Mouse (Mus musculus) adrenal gland, adult (tissue): Measurements from ENCODE around the gene Ttll10.

Experiments used
- DNase-seq, 2 experiments: peaks; one replicate each; pipeline ENCODE4 v3.0.0; 2022 to 2023; ENCODE audit warnings: low spot score in 1 of 2; ENCODE audit not compliant: inconsistent age in 2 of 2

Ttll10 gene

GRCm38 (mm10) chr4:156028580-156028979 lies 30.6 kb downstream of the Ttll10 start:
- no peak for DNase-seq

DNA sequence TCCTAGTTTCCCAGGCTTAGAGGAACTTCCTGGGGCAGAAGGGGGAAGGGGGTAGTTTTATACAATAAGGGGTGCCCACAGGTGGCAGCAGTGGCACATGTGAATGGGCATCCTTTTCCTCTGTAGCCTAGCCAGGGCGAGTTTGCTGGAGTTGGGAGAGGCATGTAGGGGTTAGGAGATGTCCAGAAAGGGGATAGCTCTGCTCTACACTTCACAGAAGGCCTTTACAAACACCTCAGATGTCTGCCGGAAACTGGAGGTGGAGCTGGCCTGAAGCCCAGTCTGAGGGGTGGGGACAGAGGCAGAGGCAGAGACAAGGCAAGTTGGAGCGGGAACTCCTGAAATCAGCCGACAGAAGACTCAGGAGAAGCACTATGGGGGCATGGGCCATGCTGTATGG lies 33.2 kb downstream of the Ttll10 start, which contains the start of gene Tnfrsf18:
Tnfrsf18 (plus strand) TSS at position 152 of the 400 bp plus-strand sequence.
- peak in 1 of 2 experiments; percentile 50 for DNase-seq

DNA sequence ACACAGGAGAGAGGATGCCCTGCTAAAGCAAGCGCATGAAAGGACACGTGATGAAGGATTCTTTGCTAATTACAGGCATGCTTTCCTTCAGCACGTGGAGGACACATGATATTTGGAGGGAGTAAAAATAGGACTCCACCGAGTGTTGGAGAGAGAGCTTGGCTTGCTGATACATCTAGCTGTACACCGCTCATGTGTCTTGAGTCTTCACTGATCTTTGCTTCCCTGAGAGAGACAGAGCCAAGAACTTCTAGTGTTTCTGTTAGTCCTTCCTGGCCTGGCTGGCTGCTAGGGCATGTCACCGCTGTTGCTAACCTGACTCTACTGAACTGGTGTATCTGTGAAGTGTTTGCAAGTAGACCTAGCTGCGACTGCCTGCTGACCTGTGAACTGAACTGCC lies 35.0 kb downstream of the Ttll10 start:
- DNase-seq: no peak

- DNase-seq: no peak
Measured at GRCm38 (mm10) chr4:156023520-156023919, 35.7 kb downstream of the Ttll10 start.

DNA sequence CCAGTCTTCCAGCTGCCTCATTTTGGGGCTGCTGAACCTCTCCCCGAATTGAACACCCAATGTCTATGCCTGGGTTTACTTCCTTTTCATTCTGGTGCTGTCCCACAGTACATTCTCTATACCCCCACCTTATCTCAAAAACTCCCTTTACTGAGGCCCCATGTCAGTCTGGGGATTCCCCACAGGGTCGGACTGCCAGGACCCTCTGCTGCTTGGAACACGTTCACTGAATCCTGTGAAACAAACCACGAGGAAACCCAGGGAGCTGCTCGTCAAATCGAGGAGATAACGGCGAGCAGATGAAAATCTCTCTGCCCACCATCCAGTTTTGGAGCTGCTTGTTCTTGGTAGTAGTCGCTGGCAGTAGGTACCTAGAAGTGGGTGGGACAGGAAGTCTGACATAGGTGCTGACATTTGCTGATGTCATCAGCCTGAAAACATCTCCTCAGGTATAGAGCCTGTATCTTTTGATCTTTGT lies 37.2 kb downstream of the Ttll10 start:
- DNase-seq: no peak

- DNase-seq: no peak
Measured at GRCm38 (mm10) chr4:156021381-156021780, 37.8 kb downstream of the Ttll10 start.

DNA sequence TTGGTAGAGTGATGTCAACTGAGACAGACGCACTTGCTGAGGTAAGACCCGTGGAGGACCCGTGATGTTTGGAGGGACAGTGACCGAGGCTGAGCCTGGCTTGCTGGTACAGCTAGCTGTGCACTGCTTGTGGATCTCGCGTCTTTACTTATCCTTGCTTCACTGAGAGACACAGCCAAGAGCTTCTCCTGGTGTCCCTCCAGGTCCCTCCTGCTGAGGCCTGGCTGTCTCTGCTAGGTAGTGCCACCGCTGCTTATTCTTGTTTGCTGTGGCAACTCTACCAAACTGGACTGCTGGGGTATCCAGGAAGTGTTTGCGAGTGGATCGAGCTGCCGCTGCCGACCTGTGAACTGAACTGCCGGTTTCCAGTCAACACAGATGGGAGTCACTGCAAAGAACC lies 39.4 kb downstream of the Ttll10 start:
- DNase-seq: no peak

DNA sequence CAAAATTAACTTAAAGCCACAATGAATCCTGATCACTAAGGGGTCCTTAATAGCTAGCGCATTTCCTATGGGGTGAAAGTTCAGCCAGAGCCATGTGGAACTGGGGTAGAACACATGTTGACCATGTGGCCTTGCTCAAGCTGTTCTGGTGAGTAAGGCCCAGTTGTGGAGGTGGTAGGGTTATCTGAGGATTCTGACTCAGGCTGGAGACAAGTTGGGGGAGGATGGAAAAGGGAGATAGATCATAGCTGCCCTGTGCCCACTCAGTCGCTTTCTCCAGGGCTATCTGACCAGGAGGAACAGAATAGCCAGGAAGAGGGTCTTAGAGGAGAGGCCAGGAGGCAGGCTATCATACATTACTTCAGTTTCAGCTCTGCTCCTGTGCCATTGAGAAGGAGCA lies 44.8 kb downstream of the Ttll10 start:
- peak; percentile 70 to 81 for DNase-seq

GRCm38 (mm10) chr4:156013637-156014036 lies 45.6 kb downstream of the Ttll10 start, which contains the start of gene Tnfrsf4:
TSS of gene Tnfrsf4 (plus strand) at chr4:156013843.
- peak in 1 of 2 experiments; percentile 36 for DNase-seq

DNA sequence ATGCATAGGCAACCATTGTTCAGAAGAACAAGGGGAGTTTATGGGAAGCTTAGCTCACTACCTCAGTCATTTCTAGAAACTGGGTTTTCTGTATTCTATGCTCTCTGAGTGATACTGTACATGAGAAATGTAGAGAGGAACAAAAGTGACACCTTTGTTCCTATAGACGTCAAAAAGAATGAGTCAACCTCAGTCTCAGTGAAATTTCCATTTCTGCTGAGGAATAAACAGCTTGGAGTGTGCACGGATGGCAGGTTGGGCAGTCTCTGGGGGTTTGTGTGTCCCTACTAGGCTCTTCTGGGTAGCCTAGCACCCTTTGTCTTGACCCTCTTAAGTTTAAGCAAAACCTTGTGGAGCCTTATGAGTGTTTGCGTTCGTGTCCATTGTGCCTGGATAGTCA lies 50.8 kb downstream of the Ttll10 start:
- no peak for DNase-seq

- DNase-seq: no peak
Measured at GRCm38 (mm10) chr4:156004109-156004508, 55.1 kb downstream of the Ttll10 start.

- no peak for DNase-seq
Measured at GRCm38 (mm10) chr4:155993606-155994005, 65.6 kb downstream of the Ttll10 start.

DNA sequence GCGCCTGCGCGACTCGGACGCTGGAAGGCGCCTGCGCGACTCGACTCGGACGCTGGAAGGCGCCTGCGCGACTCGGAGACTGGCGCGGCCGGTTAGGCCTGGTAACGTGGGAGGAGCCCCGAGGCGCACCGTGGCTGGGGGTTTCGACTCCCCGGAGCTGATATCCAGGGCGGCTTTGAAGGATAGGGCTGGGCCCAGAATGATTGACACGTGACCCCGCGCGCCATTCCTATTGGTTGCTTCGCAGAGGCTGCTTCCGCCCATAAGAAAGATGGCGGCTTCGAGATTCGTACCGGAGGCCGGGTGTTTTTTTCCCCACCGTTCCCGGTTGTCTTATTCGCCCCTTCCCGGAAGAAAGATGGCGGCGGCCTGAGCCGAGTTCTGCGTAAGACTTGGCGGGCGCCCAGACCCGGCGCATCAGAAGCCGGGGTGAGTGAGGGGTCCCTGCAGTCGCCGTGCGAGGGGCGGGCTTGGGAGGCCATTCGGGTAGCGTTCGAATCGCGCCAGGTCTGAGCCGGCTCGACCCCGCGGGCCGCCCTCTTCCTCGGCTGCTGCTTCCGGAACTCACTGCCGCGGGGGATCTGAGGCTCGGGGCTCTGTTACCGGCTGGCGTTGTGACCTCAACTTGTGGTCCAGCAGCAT lies 66.2 kb downstream of the Ttll10 start:
- DNase-seq: peak; percentile 97 to 100

DNA sequence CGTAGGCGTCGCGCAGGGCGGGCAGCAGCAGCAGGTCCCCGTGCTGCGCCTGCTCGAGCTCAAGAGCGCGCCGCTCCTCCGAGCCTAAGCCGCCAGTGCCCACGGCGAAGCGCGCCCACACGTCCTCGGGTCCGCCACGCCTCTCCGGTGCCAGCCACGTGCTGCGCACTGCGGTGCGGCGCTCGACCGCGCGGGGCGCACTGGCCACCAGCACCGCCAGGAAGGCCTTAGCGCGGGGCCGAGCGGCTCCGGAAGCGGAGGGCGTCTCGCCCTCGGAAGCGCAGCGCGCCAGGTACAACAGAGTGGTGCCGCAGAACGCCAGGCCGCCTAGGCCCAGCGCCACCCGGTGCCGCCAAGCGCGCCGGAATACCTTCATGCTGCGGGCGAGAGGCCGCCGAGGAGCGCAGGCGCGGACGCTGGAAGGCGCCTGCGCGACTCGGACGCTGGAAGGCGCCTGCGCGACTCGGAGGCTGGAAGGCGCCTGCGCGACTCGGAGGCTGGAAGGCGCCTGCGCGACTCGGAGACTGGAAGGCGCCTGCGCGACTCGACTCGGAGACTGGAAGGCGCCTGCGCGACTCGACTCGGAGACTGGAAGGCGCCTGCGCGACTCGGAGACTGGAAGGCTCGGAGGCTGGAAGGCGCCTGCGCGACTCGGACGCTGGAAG lies 66.8 kb downstream of the Ttll10 start, which contains the start of the genes B3galt6 and Sdf4:
B3galt6 (minus strand) TSS at position 409 of the 665 bp plus-strand sequence.
Sdf4 (plus strand) TSS at position 632 of the 665 bp plus-strand sequence.
- peak; percentile 91 to 96 for DNase-seq

DNA sequence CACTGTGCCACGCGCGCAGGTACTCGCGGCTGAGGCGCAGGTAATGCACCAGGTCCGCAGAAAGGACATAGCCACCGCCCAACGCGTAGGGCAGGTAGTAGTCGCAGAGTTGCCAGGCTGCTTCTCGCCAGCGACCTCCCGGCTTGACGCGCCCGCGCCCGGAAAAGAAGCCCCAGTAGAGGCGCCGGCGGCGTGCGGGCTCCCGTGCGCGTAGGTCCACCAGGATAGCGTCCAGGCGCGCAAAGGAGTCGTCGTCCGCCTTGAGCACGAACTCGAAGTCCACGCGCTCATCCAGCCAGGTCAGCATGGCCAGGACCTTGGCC lies 67.3 kb downstream of the Ttll10 start:
- no peak for DNase-seq

- DNase-seq: no peak
Measured at GRCm38 (mm10) chr4:155991211-155991907, 67.9 kb downstream of the Ttll10 start.
